Mouse (Mus musculus) urinary bladder, postnatal 36 days (tissue): ENCODE data around the gene Ap2a2.
"Not testable (repeated sequence)": the region's sequence is repeated elsewhere in the genome, so short reads cannot be mapped to it uniquely, and the experiment has no call there.

ENCODE experiments used
- DNase-seq, 2 experiments: peaks; one replicate each; pipeline ENCODE4 v3.0.0; 2022; ENCODE audit warnings: low spot score in 2 of 2, mixed read lengths in 1 of 2

Gene Ap2a2

GRCm38 (mm10) chr7:141660346-141660745 is 98.4 kb downstream of the Ap2a2 start:
- DNase-seq: no peak

GRCm38 (mm10) chr7:141661481-141661880 is 99.5 kb downstream of the Ap2a2 start:
- DNase-seq: no peak

- DNase-seq: no peak
These were observed 100.2 kb downstream of the Ap2a2 start for GRCm38 (mm10) chr7:141662223-141662622.

- DNase-seq: peak; percentile 31 to 42
These were observed 104.2 kb downstream of the Ap2a2 start for GRCm38 (mm10) chr7:141666190-141666589.

GRCm38 (mm10) chr7:141669097-141669496 is 107.1 kb downstream of the Ap2a2 start:
- DNase-seq: not testable (repeated sequence)

- peak; percentile 24 to 35 for DNase-seq
These were observed 109.0 kb downstream of the Ap2a2 start for GRCm38 (mm10) chr7:141670999-141671398.

- DNase-seq: no peak
These were observed 109.8 kb downstream of the Ap2a2 start for GRCm38 (mm10) chr7:141671626-141672291.

GRCm38 (mm10) chr7:141678922-141679321 is 116.9 kb downstream of the Ap2a2 start:
- DNase-seq: no peak
